Mouse (Mus musculus): ENCODE data around the gene Ofcc1. TPM values are rescaled to one million over a fixed set of nuclear protein-coding genes. Genes with fewer than 3 reads are reported as not detected.

The Ofcc1 gene
- 0.15 TPM in 1 of 2 replicates, not detected in the other for polyA plus RNA-seq (2015; fragmentation: Nextera tagmentation; extraction: Ambion mirVana)

DNA sequence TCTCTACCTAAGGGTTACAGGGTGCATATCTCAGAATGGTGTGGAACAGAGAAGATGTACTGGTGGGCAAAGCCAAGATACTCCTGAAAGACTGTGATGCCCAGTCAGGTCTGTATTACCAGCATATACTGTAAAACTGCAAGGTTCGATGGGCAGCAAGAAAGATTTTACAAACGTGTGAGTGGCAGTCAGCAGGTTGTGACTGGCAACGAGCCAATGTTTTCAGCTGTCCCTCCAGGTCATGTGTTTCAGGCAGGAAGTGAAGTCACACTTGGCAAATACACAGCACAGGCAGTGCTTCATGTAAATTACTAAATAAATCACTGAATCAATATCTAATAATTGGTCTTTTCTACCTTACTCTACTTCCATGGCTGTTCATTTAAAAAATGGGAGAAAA lies at the start of gene Ofcc1:
Gene Ofcc1, minus strand, starts transcription at position 163 of the 400 bp plus-strand sequence.
- Histone ChIP-seq H3K4me3 (replicated peaks) (no peak within 1 kb of the TSS), H3K27ac (no peak within 1 kb of the TSS), H3K9me3 (replicated peaks) (no peaks in the 10 kb centered on the region), H3K9ac (no peak within 1 kb of the TSS), H3K27me3 (no peaks in the 10 kb centered on the region), H3K36me3 (no peaks in the 10 kb centered on the region), H3K4me2 (no peak within 1 kb of the TSS), H3K4me1 (peaks cover 2% of the 10 kb centered on the region; the same call in 1 of the 2 replicates)
- 39% methylated on average over 3 of the region's 3 CpGs for WGBS
- no peak for ATAC-seq (replicated peaks; ENCODE audit: low FRiP score)

DNA sequence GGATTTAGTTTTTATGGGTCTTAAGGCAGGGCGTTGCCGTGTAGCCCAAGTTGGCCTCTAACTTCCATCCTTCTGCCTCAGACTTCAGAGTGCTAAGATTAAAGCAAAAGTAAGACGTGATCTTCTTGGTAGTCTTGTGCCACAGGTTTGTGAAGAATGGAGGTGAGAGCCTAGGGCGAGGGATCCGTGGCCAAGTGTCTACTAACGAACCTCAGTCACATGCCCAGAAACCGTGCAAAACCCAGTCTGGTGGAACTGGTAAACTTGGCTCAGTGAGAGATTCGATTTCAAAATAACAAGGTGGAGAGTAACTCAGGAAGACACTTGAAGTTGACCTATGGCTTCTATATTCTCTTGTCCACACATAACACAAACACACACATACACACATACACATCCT lies 28.9 kb upstream of the Ofcc1 start:
- Histone ChIP-seq H3K9ac (no peak overlapping the region), H3K36me3 (no peaks in the 10 kb centered on the region), H3K9me3 (replicated peaks) (no peaks in the 10 kb centered on the region), H3K4me3 (replicated peaks) (no peak overlapping the region), H3K4me2 (no peak overlapping the region), H3K27me3 (no peaks in the 10 kb centered on the region), H3K27ac (no peak overlapping the region), H3K4me1 (peaks cover 15% of the 10 kb centered on the region)
- no peak for ATAC-seq (replicated peaks; ENCODE audit: low FRiP score)
- 71% methylated on average over 8 of the region's 8 CpGs for WGBS

DNA sequence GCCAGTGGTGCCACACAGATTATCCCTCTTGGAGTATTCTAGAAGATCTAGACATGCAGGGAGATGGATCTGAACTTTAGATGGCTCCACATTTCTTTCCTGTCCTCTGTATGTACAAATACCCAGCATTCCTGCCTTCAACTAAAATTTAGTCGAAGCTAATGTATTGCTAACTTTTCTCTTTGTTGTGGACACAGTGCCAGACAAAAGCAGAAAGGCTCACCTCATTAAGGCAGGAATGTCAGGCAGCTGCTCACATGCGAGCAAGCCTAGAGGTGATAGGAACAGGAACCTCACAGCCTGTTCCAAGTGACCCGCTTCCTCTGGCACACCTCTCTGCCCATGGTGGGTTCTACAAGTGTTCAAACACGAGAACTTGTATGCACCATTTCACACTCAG lies 26.2 kb upstream of the Ofcc1 start:
- ATAC-seq (replicated peaks; ENCODE audit: low FRiP score), result no peak
- H3K36me3 ChIP-seq, result no peaks in the 10 kb centered on the region
- 51% methylated on average over 4 of the region's 4 CpGs for WGBS
- no peak overlapping the region for H3K27ac ChIP-seq
- H3K4me2 ChIP-seq, result no peak overlapping the region
- no peaks in the 10 kb centered on the region for H3K27me3 ChIP-seq
- H3K4me3 ChIP-seq (replicated peaks), result no peak overlapping the region
- no peak overlapping the region for H3K9ac ChIP-seq
- H3K9me3 ChIP-seq (replicated peaks), result no peaks in the 10 kb centered on the region
- peaks cover 25% of the 10 kb centered on the region for H3K4me1 ChIP-seq

GRCm38 (mm10) chr13:40384962-40385361 lies 23.7 kb upstream of the Ofcc1 start:
- Histone ChIP-seq H3K9me3 (replicated peaks) (no peaks in the 10 kb centered on the region), H3K4me3 (replicated peaks) (no peak overlapping the region), H3K36me3 (no peaks in the 10 kb centered on the region), H3K4me2 (no peak overlapping the region), H3K9ac (no peak overlapping the region), H3K27ac (no peak overlapping the region), H3K27me3 (no peaks in the 10 kb centered on the region), H3K4me1 (peaks cover 25% of the 10 kb centered on the region)
- ATAC-seq (replicated peaks; ENCODE audit: low FRiP score), result peak; percentile 40; the same call in 1 of the 2 replicates
- 52% methylated on average over 4 of the region's 4 CpGs for WGBS

DNA sequence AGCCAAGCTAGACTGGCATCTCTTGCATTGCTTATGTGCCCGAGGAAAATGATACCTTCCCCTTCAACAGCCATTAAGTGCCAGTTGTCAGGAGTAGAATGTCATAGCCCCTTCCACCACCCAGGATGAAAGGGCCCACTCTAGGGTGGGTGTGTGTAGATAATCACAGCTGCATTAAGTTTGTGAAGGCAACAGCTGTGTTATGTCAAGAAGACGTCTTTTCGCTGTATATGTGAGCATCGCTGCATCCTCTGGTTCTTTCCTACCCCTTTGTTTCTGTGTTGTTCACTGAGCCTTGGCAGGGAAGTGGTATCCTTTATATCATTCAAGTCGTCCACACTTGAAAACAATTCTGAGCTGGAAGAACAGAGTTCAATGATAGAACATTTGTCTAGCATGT lies 15.5 kb upstream of the Ofcc1 start:
- Histone ChIP-seq H3K27me3 (no peaks in the 10 kb centered on the region), H3K9me3 (replicated peaks) (no peaks in the 10 kb centered on the region)
- WGBS, result 32% methylated on average over 5 of the region's 5 CpGs

DNA sequence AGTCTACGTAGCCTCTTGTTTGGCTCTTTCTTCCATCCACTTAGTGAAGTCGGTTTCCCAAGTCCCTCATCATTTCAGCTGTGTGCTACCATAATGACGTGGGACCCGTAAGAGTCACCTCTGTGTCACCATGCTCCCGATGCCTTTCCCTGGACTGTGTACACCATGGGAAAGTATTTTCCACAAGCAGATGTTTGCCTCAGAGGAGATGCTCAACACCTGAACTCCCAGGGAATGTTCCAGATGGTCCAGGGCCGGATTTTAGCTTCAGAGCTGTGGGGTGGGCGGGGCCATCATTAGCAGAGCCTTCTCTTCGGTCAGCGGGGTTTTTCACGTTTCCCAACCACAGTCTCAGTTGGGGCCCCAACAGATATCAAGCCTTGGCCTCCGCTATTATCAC lies 5.5 kb upstream of the Ofcc1 start:
- H3K27me3 ChIP-seq, result no peaks in the 10 kb centered on the region
- no peak for ATAC-seq (replicated peaks; ENCODE audit: low FRiP score)
- no peak overlapping the region for H3K4me2 ChIP-seq
- H3K27ac ChIP-seq, result no peak overlapping the region
- H3K9ac ChIP-seq, result no peak overlapping the region
- H3K9me3 ChIP-seq (replicated peaks), result no peaks in the 10 kb centered on the region
- no peak overlapping the region for H3K4me3 ChIP-seq (replicated peaks)
- 0 out of 2 replicates have a peak, but pooled peaks cover 2% of the 10 kb centered on the region for H3K4me1 ChIP-seq
- 87% methylated on average over 11 of the region's 11 CpGs for WGBS
- H3K36me3 ChIP-seq, result no peaks in the 10 kb centered on the region

More for the DNA sequence above, 15.5 kb upstream of the Ofcc1 start:
- no peak overlapping the region for H3K27ac ChIP-seq
- peak; percentile 90 for ATAC-seq (replicated peaks; ENCODE audit: low FRiP score)
- no peak overlapping the region for H3K9ac ChIP-seq
- no peak overlapping the region for H3K4me3 ChIP-seq (replicated peaks)
- no peaks in the 10 kb centered on the region for H3K4me1 ChIP-seq
- no peaks in the 10 kb centered on the region for H3K36me3 ChIP-seq
- no peak overlapping the region for H3K4me2 ChIP-seq

DNA sequence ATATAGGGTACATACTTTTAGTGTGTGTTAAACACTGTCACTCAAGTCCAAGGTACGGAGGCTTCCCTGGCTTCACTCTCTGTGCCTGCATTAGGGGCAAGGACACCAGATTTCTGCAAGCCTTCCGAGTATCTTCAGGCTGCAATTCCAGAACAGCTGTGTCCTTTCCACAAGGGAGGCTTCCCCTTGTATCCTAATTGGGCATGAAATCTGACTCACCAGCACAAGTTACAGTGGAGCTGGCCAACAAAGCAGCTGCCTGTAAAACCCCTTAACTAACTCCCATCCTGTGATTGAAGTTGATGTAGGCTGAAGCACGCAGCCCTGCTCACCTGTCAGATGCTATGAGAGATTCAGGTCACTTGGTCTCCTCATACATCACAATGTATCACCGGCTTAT lies 3.6 kb upstream of the Ofcc1 start:
- Histone ChIP-seq H3K36me3 (no peaks in the 10 kb centered on the region), H3K9me3 (replicated peaks) (no peaks in the 10 kb centered on the region), H3K27ac (no peak overlapping the region), H3K27me3 (no peaks in the 10 kb centered on the region), H3K9ac (no peak overlapping the region), H3K4me2 (no peak overlapping the region), H3K4me1 (peaks cover 2% of the 10 kb centered on the region; the same call in 1 of the 2 replicates), H3K4me3 (replicated peaks) (no peak overlapping the region)
- ATAC-seq (replicated peaks; ENCODE audit: low FRiP score), result no peak
- WGBS, result 28% methylated on average over 4 of the region's 4 CpGs

- 48% methylated on average over 4 of the region's 4 CpGs for WGBS
- ATAC-seq (replicated peaks; ENCODE audit: low FRiP score), result no peak
Observed at GRCm38 (mm10) chr13:40360692-40361091, 558 bp downstream of the Ofcc1 start.

GRCm38 (mm10) chr13:40347045-40347444 lies 14.2 kb downstream of the Ofcc1 start:
- WGBS, result 88% methylated on average over 2 of the region's 2 CpGs
- Histone ChIP-seq H3K4me3 (replicated peaks) (no peak overlapping the region), H3K36me3 (no peaks in the 10 kb centered on the region), H3K27ac (no peak overlapping the region), H3K27me3 (no peaks in the 10 kb centered on the region), H3K4me2 (no peak overlapping the region), H3K4me1 (no peaks in the 10 kb centered on the region), H3K9me3 (replicated peaks) (no peaks in the 10 kb centered on the region), H3K9ac (no peak overlapping the region)
- no peak for ATAC-seq (replicated peaks; ENCODE audit: low FRiP score)

More at GRCm38 (mm10) chr13:40360692-40361091, 558 bp downstream of the Ofcc1 start:
- no peaks in the 10 kb centered on the region for H3K27me3 ChIP-seq
- no peak overlapping the region for H3K9ac ChIP-seq
- no peaks in the 10 kb centered on the region for H3K9me3 ChIP-seq (replicated peaks)
- peaks cover 2% of the 10 kb centered on the region; the same call in 1 of the 2 replicates for H3K4me1 ChIP-seq
- H3K4me3 ChIP-seq (replicated peaks), result no peak overlapping the region
- H3K27ac ChIP-seq, result no peak overlapping the region
- H3K4me2 ChIP-seq, result no peak overlapping the region
- H3K36me3 ChIP-seq, result no peaks in the 10 kb centered on the region

- Histone ChIP-seq H3K27ac (no peak overlapping the region), H3K27me3 (no peaks in the 10 kb centered on the region), H3K9me3 (replicated peaks) (no peaks in the 10 kb centered on the region), H3K4me1 (0 out of 2 replicates have a peak, but pooled peaks cover 2% of the 10 kb centered on the region), H3K9ac (no peak overlapping the region), H3K4me3 (replicated peaks) (no peak overlapping the region), H3K4me2 (no peak overlapping the region), H3K36me3 (no peaks in the 10 kb centered on the region)
- no peak for ATAC-seq (replicated peaks; ENCODE audit: low FRiP score)
- WGBS, result 82% methylated on average over 5 of the region's 5 CpGs
Observed at GRCm38 (mm10) chr13:40323301-40323700, 37.9 kb downstream of the Ofcc1 start.

GRCm38 (mm10) chr13:40320814-40321525 lies 40.3 kb downstream of the Ofcc1 start:
- Histone ChIP-seq H3K4me3 (replicated peaks) (no peak overlapping the region), H3K9ac (no peak overlapping the region), H3K4me2 (no peak overlapping the region), H3K4me1 (0 out of 2 replicates have a peak, but pooled peaks cover 2% of the 10 kb centered on the region), H3K36me3 (no peaks in the 10 kb centered on the region), H3K27ac (no peak overlapping the region), H3K27me3 (no peaks in the 10 kb centered on the region), H3K9me3 (replicated peaks) (no peaks in the 10 kb centered on the region)
- no peak for ATAC-seq (replicated peaks; ENCODE audit: low FRiP score)
- 73% methylated on average over 6 of the region's 6 CpGs for WGBS

DNA sequence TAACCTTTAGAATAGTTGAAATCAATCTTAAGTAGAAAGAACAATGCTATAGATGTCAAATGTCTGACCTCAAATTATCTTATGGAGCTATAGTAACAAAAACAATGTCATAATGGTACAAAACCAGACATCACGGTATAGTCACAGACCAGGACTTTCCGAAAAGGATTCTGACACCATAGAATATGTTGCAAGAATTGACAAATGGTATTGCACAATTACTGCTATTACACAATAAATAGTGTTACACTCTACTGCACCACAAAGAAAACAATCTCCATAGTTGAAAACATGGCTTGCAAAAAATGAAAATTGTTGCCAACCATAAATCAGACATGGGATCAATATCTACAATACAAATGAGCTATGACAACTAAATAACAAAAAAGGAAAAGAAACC lies 43.5 kb downstream of the Ofcc1 start:
- H3K36me3 ChIP-seq, result no peaks in the 10 kb centered on the region
- no peak overlapping the region for H3K27ac ChIP-seq
- ATAC-seq (replicated peaks; ENCODE audit: low FRiP score), result no peak
- no peak overlapping the region for H3K9ac ChIP-seq
- no peaks in the 10 kb centered on the region for H3K27me3 ChIP-seq
- H3K4me2 ChIP-seq, result no peak overlapping the region
- WGBS, result 93% methylated on average over 2 of the region's 2 CpGs
- no peaks in the 10 kb centered on the region for H3K9me3 ChIP-seq (replicated peaks)
- no peak overlapping the region for H3K4me3 ChIP-seq (replicated peaks)
- 0 out of 2 replicates have a peak, but pooled peaks cover 2% of the 10 kb centered on the region for H3K4me1 ChIP-seq
